Mouse (Mus musculus) liver, adult 2 months (tissue): ENCODE measurements around the gene Casc1.

Experiments used
- CTCF ChIP-seq: fragments of 200-500 bp; IDR thresholded peaks from 2 replicates; pipeline ENCODE4 v1.5.1; 2011; ENCODE audit warnings: low read depth, low read length, control low read depth
- POLR2A ChIP-seq: fragments of 200-500 bp; IDR thresholded peaks from 2 replicates; pipeline ENCODE4 v1.6.1; 2011; ENCODE audit warnings: low read length, control low read depth; ENCODE audit not compliant: insufficient read depth; ENCODE audit errors: extremely low read depth

GRCm38 (mm10) chr6:145240285-145240684, 29.5 kb upstream of the Casc1 start:
- TF ChIP-seq CTCF (no peak), POLR2A (no peak)
